Mouse (Mus musculus): ENCODE results near the gene Tmem88. TPM values are rescaled to one million over a fixed set of nuclear protein-coding genes. Genes with fewer than 3 reads are reported as not detected.

Gene Tmem88
- polyA plus RNA-seq, 1 experiment, result 0.16 TPM

GRCm38 (mm10) chr11:69373223-69373965 lies 24.6 kb downstream of the Tmem88 start:
- no peaks in the 10 kb centered on the region for H3K27me3 ChIP-seq (ENCODE audit: control insufficient read depth, insufficient read depth, insufficient read length)
- no peak overlapping the region for H3ac ChIP-seq (ENCODE audit: control insufficient read depth, insufficient read length, low read depth)
- TF ChIP-seq MAX (IDR thresholded peaks at IDR 0.05) (no peak), CTCF (IDR thresholded peaks at IDR 0.05; ENCODE audit: control insufficient read depth, insufficient read depth, insufficient read length) (no peak), MYOD1 (IDR thresholded peaks at IDR 0.05; ENCODE audit: control insufficient read depth, insufficient read length, low read depth) (no peak), FOSL1 (IDR thresholded peaks at IDR 0.05; ENCODE audit: insufficient read depth, low read length, poor library complexity, severe bottlenecking) (no peak), MYOG (IDR thresholded peaks at IDR 0.05; ENCODE audit: control insufficient read depth, extremely low read depth, insufficient read length) (no peak), CEBPB (IDR thresholded peaks at IDR 0.05; ENCODE audit: low read depth) (no peak), USF1 (IDR thresholded peaks at IDR 0.05; ENCODE audit: low read depth) (no peak)
- H3K79me3 ChIP-seq (ENCODE audit: low read depth), result no peaks in the 10 kb centered on the region
- no peaks in the 10 kb centered on the region for H3K36me3 ChIP-seq (ENCODE audit: control insufficient read depth, insufficient read depth)
- H3K4me3 ChIP-seq (ENCODE audit: insufficient read depth, poor library complexity, severe bottlenecking), result no peak overlapping the region
- H3K79me2 ChIP-seq (ENCODE audit: control insufficient read depth, insufficient read depth), result peaks cover 3% of the 10 kb centered on the region

GRCm38 (mm10) chr11:69372780-69373170 lies 25.3 kb downstream of the Tmem88 start:
- H3K79me3 ChIP-seq (ENCODE audit: low read depth), result no peaks in the 10 kb centered on the region
- no peaks in the 10 kb centered on the region for H3K36me3 ChIP-seq (ENCODE audit: control insufficient read depth, insufficient read depth)
- no peak for TF ChIP-seq CTCF (IDR thresholded peaks at IDR 0.05; ENCODE audit: control insufficient read depth, insufficient read depth, insufficient read length)
- TF ChIP-seq MAX (IDR thresholded peaks at IDR 0.05), result no peak
- no peak for TF ChIP-seq MYOD1 (IDR thresholded peaks at IDR 0.05; ENCODE audit: control insufficient read depth, insufficient read length, low read depth)
- TF ChIP-seq MYOG (IDR thresholded peaks at IDR 0.05; ENCODE audit: control insufficient read depth, extremely low read depth, insufficient read length), result no peak
- TF ChIP-seq FOSL1 (IDR thresholded peaks at IDR 0.05; ENCODE audit: insufficient read depth, low read length, poor library complexity, severe bottlenecking), result no peak
- peaks cover 9% of the 10 kb centered on the region for H3K79me2 ChIP-seq (ENCODE audit: control insufficient read depth, insufficient read depth)
- H3K27me3 ChIP-seq (ENCODE audit: control insufficient read depth, insufficient read depth, insufficient read length), result no peaks in the 10 kb centered on the region
- H3K4me3 ChIP-seq (ENCODE audit: insufficient read depth, poor library complexity, severe bottlenecking), result no peak overlapping the region
- no peak overlapping the region for H3ac ChIP-seq (ENCODE audit: control insufficient read depth, insufficient read length, low read depth)

- Histone ChIP-seq H3ac (ENCODE audit: control insufficient read depth, insufficient read length, low read depth) (no peak overlapping the region), H3K79me3 (ENCODE audit: low read depth) (peaks cover 2% of the 10 kb centered on the region), H3K4me3 (ENCODE audit: insufficient read depth, poor library complexity, severe bottlenecking) (no peak overlapping the region), H3K27me3 (ENCODE audit: control insufficient read depth, insufficient read depth, insufficient read length) (no peaks in the 10 kb centered on the region), H3K36me3 (ENCODE audit: control insufficient read depth, insufficient read depth) (no peaks in the 10 kb centered on the region), H3K79me2 (ENCODE audit: control insufficient read depth, insufficient read depth) (peaks cover 13% of the 10 kb centered on the region)
- no peak for TF ChIP-seq MAX (IDR thresholded peaks at IDR 0.05)
- TF ChIP-seq FOSL1 (IDR thresholded peaks at IDR 0.05; ENCODE audit: insufficient read depth, low read length, poor library complexity, severe bottlenecking), result no peak
- TF ChIP-seq MYOG (IDR thresholded peaks at IDR 0.05; ENCODE audit: control insufficient read depth, extremely low read depth, insufficient read length), result no peak
- no peak for TF ChIP-seq CEBPB (IDR thresholded peaks at IDR 0.05; ENCODE audit: low read depth)
- TF ChIP-seq USF1 (IDR thresholded peaks at IDR 0.05; ENCODE audit: low read depth), result no peak
- TF ChIP-seq MYOD1 (IDR thresholded peaks at IDR 0.05; ENCODE audit: control insufficient read depth, insufficient read length, low read depth), result no peak
- no peak for TF ChIP-seq CTCF (IDR thresholded peaks at IDR 0.05; ENCODE audit: control insufficient read depth, insufficient read depth, insufficient read length)
Observed at GRCm38 (mm10) chr11:69372056-69372779, 25.8 kb downstream of the Tmem88 start.

- Histone ChIP-seq H3K36me3 (ENCODE audit: control insufficient read depth, insufficient read depth) (no peaks in the 10 kb centered on the region), H3K79me3 (ENCODE audit: low read depth) (peaks cover 2% of the 10 kb centered on the region), H3K4me3 (ENCODE audit: insufficient read depth, poor library complexity, severe bottlenecking) (no peak overlapping the region), H3K79me2 (ENCODE audit: control insufficient read depth, insufficient read depth) (peaks cover 13% of the 10 kb centered on the region), H3ac (ENCODE audit: control insufficient read depth, insufficient read length, low read depth) (no peak overlapping the region), H3K27me3 (ENCODE audit: control insufficient read depth, insufficient read depth, insufficient read length) (no peaks in the 10 kb centered on the region)
- no peak for TF ChIP-seq USF1 (IDR thresholded peaks at IDR 0.05; ENCODE audit: low read depth)
- TF ChIP-seq FOSL1 (IDR thresholded peaks at IDR 0.05; ENCODE audit: insufficient read depth, low read length, poor library complexity, severe bottlenecking), result no peak
- TF ChIP-seq CTCF (IDR thresholded peaks at IDR 0.05; ENCODE audit: control insufficient read depth, insufficient read depth, insufficient read length), result no peak
- no peak for TF ChIP-seq MYOG (IDR thresholded peaks at IDR 0.05; ENCODE audit: control insufficient read depth, extremely low read depth, insufficient read length)
- no peak for TF ChIP-seq MYOD1 (IDR thresholded peaks at IDR 0.05; ENCODE audit: control insufficient read depth, insufficient read length, low read depth)
- TF ChIP-seq CEBPB (IDR thresholded peaks at IDR 0.05; ENCODE audit: low read depth), result no peak
- no peak for TF ChIP-seq MAX (IDR thresholded peaks at IDR 0.05)
Observed at GRCm38 (mm10) chr11:69371601-69372000, 26.4 kb downstream of the Tmem88 start.

- Histone ChIP-seq H3K79me3 (ENCODE audit: low read depth) (peaks cover 3% of the 10 kb centered on the region), H3K79me2 (ENCODE audit: control insufficient read depth, insufficient read depth) (peaks cover 16% of the 10 kb centered on the region), H3ac (ENCODE audit: control insufficient read depth, insufficient read length, low read depth) (no peak overlapping the region), H3K4me3 (ENCODE audit: insufficient read depth, poor library complexity, severe bottlenecking) (no peak overlapping the region), H3K27me3 (ENCODE audit: control insufficient read depth, insufficient read depth, insufficient read length) (no peaks in the 10 kb centered on the region), H3K36me3 (ENCODE audit: control insufficient read depth, insufficient read depth) (no peaks in the 10 kb centered on the region)
- TF ChIP-seq USF1 (IDR thresholded peaks at IDR 0.05; ENCODE audit: low read depth), result no peak
- no peak for TF ChIP-seq FOSL1 (IDR thresholded peaks at IDR 0.05; ENCODE audit: insufficient read depth, low read length, poor library complexity, severe bottlenecking)
- TF ChIP-seq CTCF (IDR thresholded peaks at IDR 0.05; ENCODE audit: control insufficient read depth, insufficient read depth, insufficient read length), result no peak
- TF ChIP-seq MYOD1 (IDR thresholded peaks at IDR 0.05; ENCODE audit: control insufficient read depth, insufficient read length, low read depth), result no peak
- no peak for TF ChIP-seq MAX (IDR thresholded peaks at IDR 0.05)
- TF ChIP-seq CEBPB (IDR thresholded peaks at IDR 0.05; ENCODE audit: low read depth), result no peak
- no peak for TF ChIP-seq MYOG (IDR thresholded peaks at IDR 0.05; ENCODE audit: control insufficient read depth, extremely low read depth, insufficient read length)
Observed at GRCm38 (mm10) chr11:69370817-69371215, 27.2 kb downstream of the Tmem88 start.

Data from C2C12 (cell line).